13 mouse cellular contexts compared by ENCODE assay signal in genomic region chr8:94209639-94210038, GRCm38 (mm10). TPM values are rescaled to one million over a fixed set of nuclear protein-coding genes. Genes with fewer than 3 reads are reported as not detected.
DNase-seq lines count a peak whose midpoint lies in the region; ATAC-seq lines count a peak whose summit lies in the region.
"Had no signal": no experiment of that assay in that cellular context is flagged by ENCODE, and none has a peak within 500 bp of the region (broad histone marks: within the 10 kb centered on the region; RNA-seq: fewer than 3 reads in every experiment).

No protein-coding gene starts in this region.

- peak; percentile 45 for DNase-seq in cerebellum, adult 8-10 months
- DNase-seq in frontal cortex, postnatal 36 days (ENCODE audit: low spot score in 2 of 2): peak; percentile 52 to 75
- DNase-seq in left cerebral cortex, postnatal 4 days: peak; percentile 31
- no peak for DNase-seq in limb, embryonic 10.5 days (ENCODE audit: low spot score)
- no peak for DNase-seq in thymus, adult 18-20 months
- DNase-seq: heart, postnatal 14 days; liver, embryonic 13.5 days had no signal

- H3K9ac ChIP-seq in heart, embryonic 15.5 days: no peak overlapping the region
- H3K9ac ChIP-seq in heart, embryonic 12.5 days: no peak overlapping the region
- H3K9ac ChIP-seq in hindbrain, embryonic 13.5 days: no peak overlapping the region
- H3K9ac ChIP-seq: forebrain, embryonic 15.5 days; liver, embryonic 13.5 days had no signal

- no peak for ATAC-seq in heart, embryonic 15.5 days (replicated peaks; ENCODE audit: insufficient number of reproducible peaks, insufficient read depth, low FRiP score, low read depth)
- no peak for ATAC-seq in heart, embryonic 12.5 days (ENCODE audit: insufficient number of reproducible peaks, low FRiP score)
- ATAC-seq in hindbrain, embryonic 13.5 days (ENCODE audit: low FRiP score): no peak
- ATAC-seq: forebrain, embryonic 15.5 days; intestine, embryonic 16.5 days had no signal

- no peaks in the 10 kb centered on the region for H3K36me3 ChIP-seq in heart, embryonic 15.5 days
- H3K36me3 ChIP-seq in heart, embryonic 12.5 days: no peaks in the 10 kb centered on the region
- no peaks in the 10 kb centered on the region for H3K36me3 ChIP-seq in limb, embryonic 10.5 days
- no peaks in the 10 kb centered on the region for H3K36me3 ChIP-seq in hindbrain, embryonic 13.5 days
- H3K36me3 ChIP-seq: forebrain, embryonic 15.5 days; liver, embryonic 13.5 days had no signal

- intact Hi-C loops in left cerebral cortex, postnatal 4 days (cut with DNase I): no loop called here

- H3K27ac ChIP-seq in heart, embryonic 15.5 days: no peak overlapping the region
- no peak overlapping the region for H3K27ac ChIP-seq in heart, embryonic 12.5 days (ENCODE audit: poor library complexity, severe bottlenecking)
- H3K27ac ChIP-seq in limb, embryonic 10.5 days: no peak overlapping the region
- no peak overlapping the region for H3K27ac ChIP-seq in hindbrain, embryonic 13.5 days
- H3K27ac ChIP-seq: forebrain, embryonic 15.5 days; liver, embryonic 13.5 days had no signal

- no peak overlapping the region for H3K4me3 ChIP-seq in heart, embryonic 15.5 days
- H3K4me3 ChIP-seq in heart, embryonic 12.5 days: no peak overlapping the region
- no peak overlapping the region for H3K4me3 ChIP-seq in limb, embryonic 10.5 days
- no peak overlapping the region for H3K4me3 ChIP-seq in hindbrain, embryonic 13.5 days
- H3K4me3 ChIP-seq: forebrain, embryonic 15.5 days; liver, embryonic 13.5 days; megakaryocyte, embryonic 14.5 days had no signal

- no peaks in the 10 kb centered on the region for H3K27me3 ChIP-seq in heart, embryonic 15.5 days
- no peaks in the 10 kb centered on the region for H3K27me3 ChIP-seq in heart, embryonic 12.5 days (replicated peaks)
- no peaks in the 10 kb centered on the region for H3K27me3 ChIP-seq in limb, embryonic 10.5 days (ENCODE audit: low read depth, poor library complexity, severe bottlenecking)
- no peaks in the 10 kb centered on the region for H3K27me3 ChIP-seq in hindbrain, embryonic 13.5 days
- H3K27me3 ChIP-seq: forebrain, embryonic 15.5 days had no signal

- H3K4me2 ChIP-seq in heart, embryonic 15.5 days: peak overlapping the region; percentile 21; the same call in 1 of the 2 replicates
- H3K4me2 ChIP-seq in heart, embryonic 12.5 days: no peak overlapping the region
- no peak overlapping the region for H3K4me2 ChIP-seq in hindbrain, embryonic 13.5 days
- H3K4me2 ChIP-seq: forebrain, embryonic 15.5 days; liver, embryonic 13.5 days had no signal

- 46% methylated on average over 6 of the region's 6 CpGs for WGBS in heart, embryonic 15.5 days
- WGBS in heart, embryonic 12.5 days: 64% methylated on average over 6 of the region's 6 CpGs
- 88% methylated on average over 6 of the region's 6 CpGs for WGBS in limb, embryonic 10.5 days
- 79% methylated on average over 6 of the region's 6 CpGs for WGBS in hindbrain, embryonic 13.5 days

- H3K4me1 ChIP-seq in heart, embryonic 15.5 days (replicated peaks): peaks cover 20% of the 10 kb centered on the region
- peaks cover 15% of the 10 kb centered on the region for H3K4me1 ChIP-seq in heart, embryonic 12.5 days (replicated peaks)
- peaks cover 5% of the 10 kb centered on the region for H3K4me1 ChIP-seq in limb, embryonic 10.5 days
- H3K4me1 ChIP-seq in hindbrain, embryonic 13.5 days (replicated peaks): peaks cover 5% of the 10 kb centered on the region

- no peaks in the 10 kb centered on the region for H3K9me3 ChIP-seq in heart, embryonic 15.5 days (replicated peaks)
- H3K9me3 ChIP-seq in heart, embryonic 12.5 days (replicated peaks): no peaks in the 10 kb centered on the region
- H3K9me3 ChIP-seq in limb, embryonic 10.5 days (replicated peaks): no peaks in the 10 kb centered on the region
- H3K9me3 ChIP-seq in hindbrain, embryonic 13.5 days: no peaks in the 10 kb centered on the region
- H3K9me3 ChIP-seq: forebrain, embryonic 15.5 days; liver, embryonic 13.5 days; megakaryocyte, embryonic 14.5 days had no signal

RNA-seq across cellular contexts. Expression of gene Nup93, which starts 4.7 kb away (rescaled TPM):
- polyA plus RNA-seq in heart, embryonic 15.5 days (2015; fragmentation: Nextera tagmentation; extraction: Ambion mirVana): 51.6 and 60.7 TPM in 2 replicates
- polyA plus RNA-seq in heart, embryonic 12.5 days (2016; fragmentation: Nextera tagmentation; extraction: Ambion mirVana): 71.6 and 73.6 TPM in 2 replicates
- 10 to 100 TPM; 51.0 to 52.1 TPM for total RNA-seq in left cerebral cortex, postnatal 4 days (2021)
- polyA plus RNA-seq in limb, embryonic 10.5 days (2016; fragmentation: Nextera tagmentation; extraction: Ambion mirVana): 139 and 146 TPM in 2 replicates
- polyA plus RNA-seq in hindbrain, embryonic 13.5 days (2015; fragmentation: Nextera tagmentation; extraction: Ambion mirVana): 66.5 and 68.0 TPM in 2 replicates

RNA-seq across cellular contexts. Expression of gene Mt1, which starts 30.8 kb away (rescaled TPM):
- polyA plus RNA-seq in heart, embryonic 15.5 days (2015; fragmentation: Nextera tagmentation; extraction: Ambion mirVana): 432 and 538 TPM in 2 replicates
- polyA plus RNA-seq in heart, embryonic 12.5 days (2016; fragmentation: Nextera tagmentation; extraction: Ambion mirVana): 129 and 209 TPM in 2 replicates
- 10 to 100 TPM; 40.5 to 51.0 TPM for total RNA-seq in left cerebral cortex, postnatal 4 days (2021)
- 105 and 163 TPM in 2 replicates for polyA plus RNA-seq in limb, embryonic 10.5 days (2016; fragmentation: Nextera tagmentation; extraction: Ambion mirVana)
- polyA plus RNA-seq in hindbrain, embryonic 13.5 days (2015; fragmentation: Nextera tagmentation; extraction: Ambion mirVana): 35.8 and 38.6 TPM in 2 replicates

RNA-seq across cellular contexts. Expression of gene Mt2, which starts 37.2 kb away (rescaled TPM):
- polyA plus RNA-seq in heart, embryonic 15.5 days (2015; fragmentation: Nextera tagmentation; extraction: Ambion mirVana): 47.8 and 51.2 TPM in 2 replicates
- 23.6 and 39.2 TPM in 2 replicates for polyA plus RNA-seq in heart, embryonic 12.5 days (2016; fragmentation: Nextera tagmentation; extraction: Ambion mirVana)
- 10 to 100 TPM; 48.9 to 50.5 TPM for total RNA-seq in left cerebral cortex, postnatal 4 days (2021)
- 30.0 and 45.6 TPM in 2 replicates for polyA plus RNA-seq in limb, embryonic 10.5 days (2016; fragmentation: Nextera tagmentation; extraction: Ambion mirVana)
- polyA plus RNA-seq in hindbrain, embryonic 13.5 days (2015; fragmentation: Nextera tagmentation; extraction: Ambion mirVana): 9.5 and 9.6 TPM in 2 replicates

RNA-seq across cellular contexts. Expression of gene Mt3, which starts 57.2 kb away (rescaled TPM):
- polyA plus RNA-seq in heart, embryonic 15.5 days (2015; fragmentation: Nextera tagmentation; extraction: Ambion mirVana): 56.5 and 69.8 TPM in 2 replicates
- polyA plus RNA-seq in heart, embryonic 12.5 days (2016; fragmentation: Nextera tagmentation; extraction: Ambion mirVana): 24.7 and 25.0 TPM in 2 replicates
- 100 to 1,000 TPM; 204 to 210 TPM for total RNA-seq in left cerebral cortex, postnatal 4 days (2021)
- polyA plus RNA-seq in limb, embryonic 10.5 days (2016; fragmentation: Nextera tagmentation; extraction: Ambion mirVana): 0.30 TPM in 1 of 2 replicates, not detected in the other
- polyA plus RNA-seq in hindbrain, embryonic 13.5 days (2015; fragmentation: Nextera tagmentation; extraction: Ambion mirVana): 119 and 130 TPM in 2 replicates

Comparison
In these comparisons a context has a peak if more than half of its experiments do, and no peak if none do; other contexts are left out.
1. DNase-seq: peak in cerebellum, adult 8-10 months (single experiment), frontal cortex, postnatal 36 days (2 of 2) and left cerebral cortex, postnatal 4 days (single experiment); none in limb, embryonic 10.5 days (single experiment) and thymus, adult 18-20 months (0 of 2).